Mouse (Mus musculus) liver, embryonic 16.5 days (tissue): Measurements from ENCODE around the gene Kcnab3. TPM values are rescaled to one million over a fixed set of nuclear protein-coding genes. Genes with fewer than 3 reads are reported as not detected.
"Not testable (repeated sequence)": the region's sequence is repeated elsewhere in the genome, so short reads cannot be mapped to it uniquely, and the experiment has no call there.

Source experiments
- ATAC-seq: fragments of 200-750 bp; cut with Nextera tagmentation; 2 replicates; pipeline ENCODE4 v1.8.0; 2017; ENCODE audit warnings: low read depth, mild to moderate bottlenecking, moderate number of reproducible peaks, moderate library complexity
- H3K27ac ChIP-seq: fragments of 300-500 bp; sonication (generic); 2 replicates; pipeline ENCODE4 v1.5.1; 2014; ENCODE audit warnings: mild to moderate bottlenecking, low read length
- H3K27me3 ChIP-seq: fragments of 300-500 bp; sonication (generic); 2 replicates; pipeline ENCODE4 v1.6.1; 2014; ENCODE audit warnings: low read depth, low read length, mixed read lengths; ENCODE audit not compliant: control insufficient read depth, insufficient read depth
- H3K36me3 ChIP-seq: fragments of 300-500 bp; sonication (generic); 2 replicates; pipeline ENCODE4 v1.6.1; 2014; ENCODE audit warnings: mild to moderate bottlenecking; ENCODE audit not compliant: control insufficient read depth, insufficient read depth
- H3K4me1 ChIP-seq: fragments of 300-500 bp; sonication (generic); 2 replicates; pipeline ENCODE4 v1.6.1; 2014; ENCODE audit warnings: low read depth, low read length, mixed read lengths; ENCODE audit not compliant: control insufficient read depth
- H3K4me2 ChIP-seq: fragments of 300-500 bp; sonication (generic); 2 replicates; pipeline ENCODE4 v1.6.1; 2014; ENCODE audit warnings: low read depth, low read length, mixed read lengths
- H3K4me3 ChIP-seq: fragments of 300-500 bp; sonication (generic); 2 replicates; pipeline ENCODE4 v1.5.1; 2014; ENCODE audit warnings: low read depth, mild to moderate bottlenecking, low read length
- H3K9ac ChIP-seq: fragments of 300-500 bp; sonication (generic); 2 replicates; pipeline ENCODE4 v1.6.1; 2014; ENCODE audit warnings: low read depth, low read length
- H3K9me3 ChIP-seq: fragments of 300-500 bp; sonication (generic); replicated peaks from 2 replicates; pipeline ENCODE4 v1.6.1; 2016; ENCODE audit warnings: low read length; ENCODE audit not compliant: control insufficient read depth
- WGBS: fragments of 180-500 bp; shearing (Covaris S2); extraction: QIAGEN DNeasy Blood & Tissue Kit; methylation state at CpG from one replicate; pipeline ENCODE4 v1.1.7; 2014; ENCODE audit not compliant: insufficient replicate concordance; 5-methylcytosine and 5-hydroxymethylcytosine counted together
- polyA plus RNA-seq: library from polyadenylated mRNA; unstranded; fragments of >200 nt; fragmentation: Nextera tagmentation; extraction: Ambion mirVana; gene quantifications from 2 replicates; pipeline ENCODE4 v1.2.1, GENCODE M21; 2015

Kcnab3 gene
- polyA plus RNA-seq, 1 experiment from 2014 or later, result 0.05 TPM

GRCm38 (mm10) chr11:69311266-69311665, 14.8 kb upstream of the Kcnab3 start:
- Histone ChIP-seq H3K27ac (no peak overlapping the region), H3K36me3 (peaks cover 4% of the 10 kb centered on the region), H3K4me1 (no peaks in the 10 kb centered on the region), H3K4me3 (no peak overlapping the region), H3K9ac (no peak overlapping the region), H3K27me3 (no peaks in the 10 kb centered on the region), H3K4me2 (no peak overlapping the region), H3K9me3 (no peaks in the 10 kb centered on the region)
- 81% methylated on average over 7 of the region's 7 CpGs for WGBS
- no peak for ATAC-seq

GRCm38 (mm10) chr11:69316361-69316760, 9.7 kb upstream of the Kcnab3 start:
- no peaks in the 10 kb centered on the region for H3K27me3 ChIP-seq
- no peaks in the 10 kb centered on the region; the same call in 1 of the 2 replicates for H3K36me3 ChIP-seq
- 85% methylated on average over 6 of the region's 6 CpGs for WGBS
- no peak for ATAC-seq
- no peak overlapping the region for H3K27ac ChIP-seq
- no peaks in the 10 kb centered on the region for H3K9me3 ChIP-seq
- no peak overlapping the region for H3K4me2 ChIP-seq
- H3K9ac ChIP-seq, result no peak overlapping the region
- no peak overlapping the region for H3K4me3 ChIP-seq
- H3K4me1 ChIP-seq, result no peaks in the 10 kb centered on the region

- not testable (repeated sequence) for H3K4me3 ChIP-seq, H3K4me1 ChIP-seq, H3K27me3 ChIP-seq, H3K9me3 ChIP-seq, H3K4me2 ChIP-seq, H3K27ac ChIP-seq, H3K36me3 ChIP-seq, H3K9ac ChIP-seq, ATAC-seq
- WGBS, result 68% methylated on average over 3 of the region's 3 CpGs
Observed at GRCm38 (mm10) chr11:69318000-69318399, 8.1 kb upstream of the Kcnab3 start.

GRCm38 (mm10) chr11:69321580-69321979, 4.5 kb upstream of the Kcnab3 start:
- no peak overlapping the region for H3K4me2 ChIP-seq
- no peak overlapping the region for H3K9ac ChIP-seq
- no peak overlapping the region for H3K27ac ChIP-seq

GRCm38 (mm10) chr11:69322010-69322409, 4.0 kb upstream of the Kcnab3 start:
- H3K9me3 ChIP-seq, result no peaks in the 10 kb centered on the region
- WGBS, result 72% methylated on average over 6 of the region's 6 CpGs
- H3K9ac ChIP-seq, result peak overlapping the region; percentile 33; the same call in 1 of the 2 replicates
- H3K4me3 ChIP-seq, result peak overlapping the region; percentile 75; the same call in 1 of the 2 replicates
- no peak for ATAC-seq
- H3K4me1 ChIP-seq, result peaks cover 34% of the 10 kb centered on the region
- no peaks in the 10 kb centered on the region; the same call in 1 of the 2 replicates for H3K36me3 ChIP-seq
- H3K27ac ChIP-seq, result no peak overlapping the region
- peaks cover 8% of the 10 kb centered on the region for H3K27me3 ChIP-seq
- peak overlapping the region; percentile 88 for H3K4me2 ChIP-seq

More at GRCm38 (mm10) chr11:69321580-69321979, 4.5 kb upstream of the Kcnab3 start:
- no peaks in the 10 kb centered on the region; the same call in 1 of the 2 replicates for H3K36me3 ChIP-seq
- no peak overlapping the region for H3K4me3 ChIP-seq
- no peaks in the 10 kb centered on the region for H3K9me3 ChIP-seq
- 89% methylated on average over 6 of the region's 6 CpGs for WGBS
- H3K4me1 ChIP-seq, result peaks cover 32% of the 10 kb centered on the region
- no peak for ATAC-seq
- H3K27me3 ChIP-seq, result peaks cover 4% of the 10 kb centered on the region

GRCm38 (mm10) chr11:69322693-69323471, 3.2 kb upstream of the Kcnab3 start:
- Histone ChIP-seq H3K4me1 (peaks cover 34% of the 10 kb centered on the region), H3K9ac (peak overlapping the region; percentile 90), H3K4me2 (peak overlapping the region; percentile 88), H3K4me3 (peak overlapping the region; percentile 75), H3K27me3 (peaks cover 17% of the 10 kb centered on the region), H3K9me3 (no peaks in the 10 kb centered on the region), H3K27ac (peak overlapping the region; percentile 88), H3K36me3 (no peaks in the 10 kb centered on the region; the same call in 1 of the 2 replicates)
- WGBS, result 27% methylated on average over 18 of the region's 18 CpGs
- no peak for ATAC-seq

GRCm38 (mm10) chr11:69323667-69324111, 2.4 kb upstream of the Kcnab3 start, which contains the start of the genes Cntrob and Trappc1:
Gene Cntrob (minus strand): TSS chr11:69323775.
Gene Trappc1 (plus strand): TSS chr11:69323980.
- H3K9ac ChIP-seq, result peak within 1 kb of the TSS; percentile 90
- H3K4me1 ChIP-seq, result peaks cover 34% of the 10 kb centered on the region
- H3K4me2 ChIP-seq, result peak within 1 kb of the TSS; percentile 96
- peak within 1 kb of the TSS; percentile 75 for H3K4me3 ChIP-seq
- H3K27ac ChIP-seq, result peak within 1 kb of the TSS; percentile 88
- peaks cover 25% of the 10 kb centered on the region for H3K27me3 ChIP-seq
- WGBS, result under 1% methylated on average over 30 of the region's 30 CpGs
- peak; percentile 94 for ATAC-seq
- no peaks in the 10 kb centered on the region; the same call in 1 of the 2 replicates for H3K36me3 ChIP-seq
- H3K9me3 ChIP-seq, result no peaks in the 10 kb centered on the region

GRCm38 (mm10) chr11:69324749-69325148, 1.3 kb upstream of the Kcnab3 start:
- Histone ChIP-seq H3K9ac (peak overlapping the region; percentile 75), H3K4me3 (peak overlapping the region; percentile 75)
- WGBS, result 55% methylated on average over 6 of the region's 6 CpGs

More at GRCm38 (mm10) chr11:69324749-69325148, 1.3 kb upstream of the Kcnab3 start:
- H3K36me3 ChIP-seq, result no peaks in the 10 kb centered on the region
- no peaks in the 10 kb centered on the region for H3K9me3 ChIP-seq
- peaks cover 30% of the 10 kb centered on the region for H3K27me3 ChIP-seq
- peaks cover 34% of the 10 kb centered on the region for H3K4me1 ChIP-seq
- H3K27ac ChIP-seq, result no peak overlapping the region
- ATAC-seq, result no peak
- H3K4me2 ChIP-seq, result peak overlapping the region; percentile 96
